Mouse (Mus musculus): Measurements from ENCODE around the gene Ceacam19. TPM values are rescaled to one million over a fixed set of nuclear protein-coding genes. Genes with fewer than 3 reads are reported as not detected.

The Ceacam19 gene
- polyA plus RNA-seq, 1 experiment from 2014 or later, result 1.1 TPM

DNA sequence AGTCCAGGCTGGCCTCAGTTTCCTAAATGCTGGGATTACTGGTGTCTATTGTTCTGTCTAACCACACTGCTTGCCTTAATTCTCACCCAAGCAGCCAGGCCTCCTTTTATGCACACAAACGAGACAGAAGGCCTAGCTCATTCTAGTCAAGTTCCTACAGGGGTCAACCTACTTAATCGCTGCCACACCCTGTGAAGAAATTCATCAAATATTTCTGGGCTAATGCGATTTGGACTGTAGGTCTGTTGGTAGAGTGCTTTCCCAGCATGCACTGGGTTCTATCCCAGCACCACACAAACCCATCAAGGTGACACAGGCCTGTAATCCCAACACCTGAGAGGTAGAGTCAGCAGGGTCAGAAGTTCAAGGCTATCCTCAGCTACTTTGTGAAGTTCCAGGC, 58.1 kb downstream of the Ceacam19 start:
- H3K4me2 ChIP-seq, result no peak overlapping the region
- H3K4me3 ChIP-seq (replicated peaks), result no peak overlapping the region
- no peaks in the 10 kb centered on the region for H3K27me3 ChIP-seq (replicated peaks)
- H3K27ac ChIP-seq, result no peak overlapping the region
- no peak for ATAC-seq (ENCODE audit: insufficient read depth, low FRiP score, low read depth)
- H3K9me3 ChIP-seq, result no peaks in the 10 kb centered on the region
- no peak overlapping the region for H3K9ac ChIP-seq
- H3K36me3 ChIP-seq, result no peaks in the 10 kb centered on the region
- peaks cover 30% of the 10 kb centered on the region for H3K4me1 ChIP-seq
- 75% methylated on average over 3 of the region's 3 CpGs for WGBS

GRCm38 (mm10) chr7:19826756-19827155, 61.0 kb downstream of the Ceacam19 start:
- no peak overlapping the region for H3K4me2 ChIP-seq
- H3K4me3 ChIP-seq (replicated peaks), result no peak overlapping the region
- no peak overlapping the region for H3K9ac ChIP-seq
- 0 out of 2 replicates have a peak overlapping the region, but pooled peaks have one; percentile 19 for H3K27ac ChIP-seq
- H3K4me1 ChIP-seq, result peaks cover 53% of the 10 kb centered on the region
- no peaks in the 10 kb centered on the region for H3K27me3 ChIP-seq (replicated peaks)
- H3K9me3 ChIP-seq, result no peaks in the 10 kb centered on the region
- no peak for ATAC-seq (ENCODE audit: insufficient read depth, low FRiP score, low read depth)
- WGBS, result 37% methylated on average over 6 of the region's 6 CpGs
- H3K36me3 ChIP-seq, result no peaks in the 10 kb centered on the region

Other genes starting within 250 kb of the Ceacam19 start
- 79.7 and 85.8 TPM in 2 replicates for gene Clptm1, start 222.9 kb downstream of the Ceacam19 start, polyA plus RNA-seq (2015; fragmentation: Nextera tagmentation; extraction: Ambion mirVana)
- gene Apoc2, start 210.0 kb downstream of the Ceacam19 start, polyA plus RNA-seq (2015; fragmentation: Nextera tagmentation; extraction: Ambion mirVana), result 47.3 and 98.1 TPM in 2 replicates
- 3.1 TPM in 1 of 2 replicates, not detected in the other for gene Gm44805, start 206.5 kb downstream of the Ceacam19 start, polyA plus RNA-seq (2015; fragmentation: Nextera tagmentation; extraction: Ambion mirVana)
- gene Apoc4, start 206.5 kb downstream of the Ceacam19 start, polyA plus RNA-seq (2015; fragmentation: Nextera tagmentation; extraction: Ambion mirVana), result 8.0 and 23.5 TPM in 2 replicates
- 36.2 and 52.7 TPM in 2 replicates for gene Apoc1, start 195.3 kb downstream of the Ceacam19 start, polyA plus RNA-seq (2015; fragmentation: Nextera tagmentation; extraction: Ambion mirVana)
- gene Apoe, start 188.8 kb downstream of the Ceacam19 start, polyA plus RNA-seq (2015; fragmentation: Nextera tagmentation; extraction: Ambion mirVana), result 363 and 515 TPM in 2 replicates
- gene Tomm40, start 172.5 kb downstream of the Ceacam19 start, polyA plus RNA-seq (2015; fragmentation: Nextera tagmentation; extraction: Ambion mirVana), result 161 and 181 TPM in 2 replicates
- gene Nectin2, start 137.5 kb downstream of the Ceacam19 start, polyA plus RNA-seq (2015; fragmentation: Nextera tagmentation; extraction: Ambion mirVana), result 129 and 136 TPM in 2 replicates
- gene Bcam, start 116.9 kb downstream of the Ceacam19 start, polyA plus RNA-seq (2015; fragmentation: Nextera tagmentation; extraction: Ambion mirVana), result 129 and 151 TPM in 2 replicates
- 24.3 and 24.6 TPM in 2 replicates for gene Cblc, start 91.2 kb downstream of the Ceacam19 start, polyA plus RNA-seq (2015; fragmentation: Nextera tagmentation; extraction: Ambion mirVana)
- 8.9 and 10.4 TPM in 2 replicates for gene Bcl3, start 65.2 kb downstream of the Ceacam19 start, polyA plus RNA-seq (2015; fragmentation: Nextera tagmentation; extraction: Ambion mirVana)
- gene Gm19345, start 36.0 kb downstream of the Ceacam19 start, polyA plus RNA-seq (2015; fragmentation: Nextera tagmentation; extraction: Ambion mirVana), result 0.39 TPM in 1 of 2 replicates, not detected in the other
- gene Ceacam16, start 26.7 kb downstream of the Ceacam19 start, polyA plus RNA-seq (2015; fragmentation: Nextera tagmentation; extraction: Ambion mirVana), result 0.09 TPM in 1 of 2 replicates, not detected in the other
- gene Pvr, start 33.2 kb upstream of the Ceacam19 start, polyA plus RNA-seq (2015; fragmentation: Nextera tagmentation; extraction: Ambion mirVana), result 12.8 and 13.9 TPM in 2 replicates
- gene Igsf23, start 62.8 kb upstream of the Ceacam19 start, polyA plus RNA-seq (2015; fragmentation: Nextera tagmentation; extraction: Ambion mirVana), result 2.7 and 3.1 TPM in 2 replicates
- 0.14 and 0.15 TPM in 2 replicates for gene Ceacam20, start 77.4 kb upstream of the Ceacam19 start, polyA plus RNA-seq (2015; fragmentation: Nextera tagmentation; extraction: Ambion mirVana)
- gene Nlrp9b, start 103.5 kb upstream of the Ceacam19 start, polyA plus RNA-seq (2015; fragmentation: Nextera tagmentation; extraction: Ambion mirVana), result not detected in 2 replicates
- gene Vmn1r91, start 211.7 kb upstream of the Ceacam19 start, polyA plus RNA-seq (2015; fragmentation: Nextera tagmentation; extraction: Ambion mirVana), result not detected in 2 replicates
- not detected in 2 replicates for gene Gm16442, start 234.6 kb upstream of the Ceacam19 start, polyA plus RNA-seq (2015; fragmentation: Nextera tagmentation; extraction: Ambion mirVana)

Data from stomach, embryonic 15.5 days (tissue).